Mouse (Mus musculus) brain, embryonic 14.5 days (tissue): ENCODE data around the gene AI464131.

ENCODE experiments used
- CTCF ChIP-seq: fragments of 200-500 bp; IDR thresholded peaks from 2 replicates; pipeline ENCODE4 v1.5.1; 2012; ENCODE audit warnings: inconsistent platforms, mild to moderate bottlenecking, moderate library complexity, borderline replicate concordance; ENCODE audit not compliant: insufficient read depth, insufficient read length; ENCODE audit errors: extremely low read depth
- POLR2A ChIP-seq: fragments of 200-500 bp; IDR thresholded peaks from 2 replicates; pipeline ENCODE4 v1.6.1; 2012; ENCODE audit warnings: mild to moderate bottlenecking, inconsistent platforms, borderline replicate concordance; ENCODE audit not compliant: poor library complexity, insufficient read depth, insufficient read length, severe bottlenecking; ENCODE audit errors: extremely low read depth

GRCm38 (mm10) chr4:41552529-41552928 lies 49.7 kb upstream of the AI464131 start:
- TF ChIP-seq CTCF (peak; percentile 78), POLR2A (no peak)
